Mouse (Mus musculus): ENCODE data around the gene Glis3. TPM values are rescaled to one million over a fixed set of nuclear protein-coding genes. Genes with fewer than 3 reads are reported as not detected.
A peak's percentile ranks its signal among the peaks of the same experiment; 100 is the strongest.

Glis3 gene
- polyA plus RNA-seq, 1 experiment from 2014 or later = 4.4 TPM

DNA sequence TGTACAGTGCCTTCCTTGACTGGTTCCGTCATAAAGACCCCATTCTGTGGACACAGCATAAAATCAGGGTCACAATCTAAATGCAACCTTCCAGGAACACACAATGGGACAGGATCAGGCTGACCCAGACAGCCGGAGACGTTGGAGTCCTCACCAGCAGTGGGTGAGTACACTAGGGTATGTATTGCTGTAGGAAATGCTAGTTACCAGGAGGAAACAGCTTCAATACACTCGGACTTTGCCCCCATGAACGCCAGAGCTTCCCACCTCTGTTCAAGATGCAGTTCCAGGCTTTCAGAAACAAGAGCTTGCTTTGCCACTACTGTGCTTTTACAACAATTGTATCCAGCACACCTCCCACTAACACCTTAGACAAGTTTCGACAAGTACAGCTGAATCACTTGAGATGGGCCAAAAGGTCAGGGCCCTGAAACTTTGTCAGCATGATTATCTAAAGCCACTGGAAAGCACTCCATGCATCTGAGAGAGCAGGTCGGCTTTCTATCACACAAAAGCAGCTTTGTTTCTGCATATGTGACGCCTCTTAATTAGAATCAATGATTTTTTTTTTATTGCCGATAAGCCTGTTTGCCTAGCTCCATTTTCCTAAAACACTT is 162.3 kb downstream of the Glis3 start:
- no peak overlapping the region for H3K27ac ChIP-seq (replicated peaks; ENCODE audit: low read depth, low read length)
- H3K4me3 ChIP-seq (replicated peaks; ENCODE audit: low read depth, low read length) = no peak overlapping the region
- no peak overlapping the region for H3K4me2 ChIP-seq (ENCODE audit: low read length)
- no peak overlapping the region for H3K9ac ChIP-seq (replicated peaks; ENCODE audit: low read length)
- no peaks in the 10 kb centered on the region for H3K4me1 ChIP-seq (ENCODE audit: control insufficient read depth, insufficient read depth, low read length)
- DNase-seq = no peak
- H3K27me3 ChIP-seq (ENCODE audit: control insufficient read depth, insufficient read depth, low read length) = no peaks in the 10 kb centered on the region
- 42% methylated on average over 9 of the region's 9 CpGs for WGBS
- ATAC-seq (ENCODE audit: low FRiP score, low TSS enrichment) = no peak
- no peaks in the 10 kb centered on the region for H3K36me3 ChIP-seq (ENCODE audit: control insufficient read depth, insufficient read depth, low read length)
- no peaks in the 10 kb centered on the region for H3K9me3 ChIP-seq (ENCODE audit: control insufficient read depth, low read length)

DNA sequence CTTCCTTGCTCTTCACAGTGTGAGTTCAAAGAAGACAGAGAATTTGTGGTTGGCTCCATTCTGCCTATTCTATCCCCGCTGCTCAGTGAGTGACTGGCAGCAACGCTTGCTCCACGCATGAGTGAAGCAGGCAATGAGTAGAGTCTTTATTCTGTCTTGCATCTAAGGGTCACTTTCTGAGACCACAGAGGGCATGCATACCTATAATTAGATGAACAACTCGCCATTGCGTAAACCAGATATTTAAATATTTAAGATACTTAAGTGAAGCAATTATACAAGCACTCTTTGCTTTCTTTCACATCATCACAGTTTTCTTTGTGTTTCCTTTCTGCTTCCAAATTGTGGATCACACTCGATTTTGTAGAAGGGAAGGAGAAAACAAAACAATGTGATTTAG is 163.4 kb downstream of the Glis3 start:
- 50% methylated on average over 6 of the region's 6 CpGs for WGBS
- ATAC-seq (ENCODE audit: low FRiP score, low TSS enrichment) (no peak), DNase-seq (no peak)
- no peaks in the 10 kb centered on the region for H3K4me1 ChIP-seq (ENCODE audit: control insufficient read depth, insufficient read depth, low read length)
- H3K27ac ChIP-seq (replicated peaks; ENCODE audit: low read depth, low read length) = no peak overlapping the region
- no peaks in the 10 kb centered on the region for H3K9me3 ChIP-seq (ENCODE audit: control insufficient read depth, low read length)
- no peak overlapping the region for H3K9ac ChIP-seq (replicated peaks; ENCODE audit: low read length)
- no peak overlapping the region for H3K4me3 ChIP-seq (replicated peaks; ENCODE audit: low read depth, low read length)
- H3K27me3 ChIP-seq (ENCODE audit: control insufficient read depth, insufficient read depth, low read length) = no peaks in the 10 kb centered on the region
- no peaks in the 10 kb centered on the region for H3K36me3 ChIP-seq (ENCODE audit: control insufficient read depth, insufficient read depth, low read length)
- H3K4me2 ChIP-seq (ENCODE audit: low read length) = no peak overlapping the region

DNA sequence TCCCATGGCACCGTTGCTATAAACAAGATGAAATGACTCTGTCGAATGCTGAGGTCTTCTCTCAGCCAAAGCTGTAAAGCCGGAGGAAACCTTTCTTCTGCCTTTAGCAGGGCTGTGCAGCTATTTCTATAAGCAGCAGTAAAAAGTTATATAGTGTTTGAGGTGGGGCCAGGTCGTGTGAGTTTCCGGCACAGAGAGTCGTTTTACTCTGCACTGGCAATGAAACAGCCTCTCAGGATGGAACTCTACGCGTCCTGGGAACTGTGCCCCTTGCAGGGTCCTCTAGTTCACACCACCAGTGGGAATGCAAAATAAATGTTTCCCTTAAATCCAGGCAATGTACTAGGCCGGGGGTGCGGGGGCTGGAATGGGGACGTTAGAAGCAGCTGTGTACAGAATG is 167.4 kb downstream of the Glis3 start:
- Histone ChIP-seq H3K9ac (replicated peaks; ENCODE audit: low read length) (no peak overlapping the region), H3K4me1 (ENCODE audit: control insufficient read depth, insufficient read depth, low read length) (no peaks in the 10 kb centered on the region), H3K36me3 (ENCODE audit: control insufficient read depth, insufficient read depth, low read length) (no peaks in the 10 kb centered on the region), H3K9me3 (ENCODE audit: control insufficient read depth, low read length) (no peaks in the 10 kb centered on the region), H3K27me3 (ENCODE audit: control insufficient read depth, insufficient read depth, low read length) (no peaks in the 10 kb centered on the region), H3K4me2 (ENCODE audit: low read length) (no peak overlapping the region), H3K27ac (replicated peaks; ENCODE audit: low read depth, low read length) (no peak overlapping the region), H3K4me3 (replicated peaks; ENCODE audit: low read depth, low read length) (no peak overlapping the region)
- WGBS = 85% methylated on average over 11 of the region's 11 CpGs
- ATAC-seq (ENCODE audit: low FRiP score, low TSS enrichment) (no peak), DNase-seq (no peak)

DNA sequence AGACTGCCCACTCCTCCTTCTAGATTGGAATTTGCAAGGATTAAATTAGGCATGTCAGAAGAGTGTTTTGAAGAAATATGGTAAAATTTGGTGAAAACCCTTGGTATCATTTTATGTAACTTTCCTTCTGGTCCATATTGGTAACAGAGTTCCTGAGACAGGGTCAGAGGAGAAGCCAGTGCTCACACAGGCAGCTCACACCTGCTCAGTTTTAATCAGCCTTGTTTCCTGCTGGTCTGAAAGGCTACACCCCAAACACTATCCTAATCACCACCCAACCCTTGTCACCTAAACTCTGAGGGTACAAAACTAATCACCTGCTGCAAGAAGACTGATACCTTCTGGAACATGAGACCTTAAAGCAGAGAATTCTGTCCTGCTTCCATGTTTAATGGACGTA is 168.0 kb downstream of the Glis3 start:
- WGBS = 91% methylated on average over 1 of the region's 1 CpGs
- Histone ChIP-seq H3K9me3 (ENCODE audit: control insufficient read depth, low read length) (no peaks in the 10 kb centered on the region), H3K9ac (replicated peaks; ENCODE audit: low read length) (no peak overlapping the region), H3K27ac (replicated peaks; ENCODE audit: low read depth, low read length) (no peak overlapping the region), H3K4me2 (ENCODE audit: low read length) (no peak overlapping the region), H3K27me3 (ENCODE audit: control insufficient read depth, insufficient read depth, low read length) (no peaks in the 10 kb centered on the region), H3K4me1 (ENCODE audit: control insufficient read depth, insufficient read depth, low read length) (no peaks in the 10 kb centered on the region), H3K4me3 (replicated peaks; ENCODE audit: low read depth, low read length) (no peak overlapping the region), H3K36me3 (ENCODE audit: control insufficient read depth, insufficient read depth, low read length) (no peaks in the 10 kb centered on the region)
- ATAC-seq (ENCODE audit: low FRiP score, low TSS enrichment) = no peak
- DNase-seq = no peak

DNA sequence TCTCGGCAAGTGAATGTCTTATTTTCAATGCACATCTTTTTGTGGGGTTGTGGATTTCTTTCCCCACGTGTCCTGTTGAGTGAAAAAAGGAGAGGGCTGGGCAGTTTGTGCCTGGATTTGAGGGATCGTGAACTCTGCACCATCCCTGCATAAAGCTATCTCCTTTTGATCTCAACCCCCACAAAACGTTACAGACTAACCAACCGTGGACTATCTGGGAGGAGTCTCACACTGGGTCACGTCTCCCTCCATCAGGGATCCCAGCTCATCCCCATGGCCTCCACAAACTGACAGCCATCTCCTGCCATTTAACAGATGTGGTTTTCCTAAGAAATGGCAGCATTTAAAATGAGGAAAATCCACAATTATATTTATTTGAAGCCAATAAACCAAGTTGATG is 174.5 kb downstream of the Glis3 start:
- Histone ChIP-seq H3K4me1 (ENCODE audit: control insufficient read depth, insufficient read depth, low read length) (no peaks in the 10 kb centered on the region), H3K36me3 (ENCODE audit: control insufficient read depth, insufficient read depth, low read length) (no peaks in the 10 kb centered on the region), H3K9me3 (ENCODE audit: control insufficient read depth, low read length) (no peaks in the 10 kb centered on the region), H3K27ac (replicated peaks; ENCODE audit: low read depth, low read length) (no peak overlapping the region), H3K27me3 (ENCODE audit: control insufficient read depth, insufficient read depth, low read length) (no peaks in the 10 kb centered on the region), H3K4me3 (replicated peaks; ENCODE audit: low read depth, low read length) (no peak overlapping the region), H3K9ac (replicated peaks; ENCODE audit: low read length) (no peak overlapping the region), H3K4me2 (ENCODE audit: low read length) (no peak overlapping the region)
- no peak for ATAC-seq (ENCODE audit: low FRiP score, low TSS enrichment)
- DNase-seq = no peak
- 27% methylated on average over 6 of the region's 6 CpGs for WGBS

DNA sequence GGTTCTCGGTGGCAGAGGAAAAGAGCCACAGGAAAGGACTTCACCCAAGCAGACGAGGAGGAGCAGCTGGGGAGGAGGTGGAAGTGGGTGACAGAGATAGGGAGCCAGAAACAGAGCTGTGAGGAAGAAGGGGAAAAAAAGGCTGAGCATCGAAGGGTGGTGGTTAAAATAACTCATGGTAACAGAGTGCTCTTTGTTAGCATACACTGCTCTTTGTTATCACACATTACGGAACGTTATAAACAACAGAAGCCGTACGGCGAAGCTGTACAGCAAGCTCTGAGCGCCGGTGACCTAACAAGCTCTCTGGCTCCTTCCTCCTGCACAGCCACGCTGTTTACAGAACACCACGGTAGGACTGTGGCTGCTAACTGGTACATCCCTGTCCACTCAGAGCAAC is 176.9 kb downstream of the Glis3 start:
- Histone ChIP-seq H3K4me1 (ENCODE audit: control insufficient read depth, insufficient read depth, low read length) (no peaks in the 10 kb centered on the region), H3K27me3 (ENCODE audit: control insufficient read depth, insufficient read depth, low read length) (no peaks in the 10 kb centered on the region), H3K4me2 (ENCODE audit: low read length) (no peak overlapping the region), H3K9ac (replicated peaks; ENCODE audit: low read length) (no peak overlapping the region), H3K4me3 (replicated peaks; ENCODE audit: low read depth, low read length) (no peak overlapping the region), H3K9me3 (ENCODE audit: control insufficient read depth, low read length) (no peaks in the 10 kb centered on the region), H3K27ac (replicated peaks; ENCODE audit: low read depth, low read length) (no peak overlapping the region), H3K36me3 (ENCODE audit: control insufficient read depth, insufficient read depth, low read length) (no peaks in the 10 kb centered on the region)
- ATAC-seq (ENCODE audit: low FRiP score, low TSS enrichment) (no peak), DNase-seq (no peak)
- WGBS = 82% methylated on average over 12 of the region's 12 CpGs

DNA sequence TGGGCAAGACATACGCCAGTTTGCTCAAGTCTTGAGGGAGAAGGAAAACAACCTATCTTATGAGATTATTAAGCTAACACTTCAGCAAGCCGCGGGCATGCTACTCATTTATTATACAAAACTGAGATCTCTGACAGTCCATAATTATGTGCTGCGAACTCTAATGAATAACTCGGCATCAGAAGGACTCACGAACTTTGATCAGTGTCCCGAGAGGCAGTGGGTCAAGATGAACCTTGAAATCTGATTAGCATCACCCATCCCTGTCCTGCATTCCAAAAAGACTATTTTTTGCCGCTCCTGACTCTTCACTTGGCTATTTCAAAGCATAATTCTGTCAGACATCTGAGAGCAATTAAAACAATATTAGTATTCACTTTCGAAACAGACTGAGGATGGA is 178.9 kb downstream of the Glis3 start:
- H3K4me2 ChIP-seq (ENCODE audit: low read length) = no peak overlapping the region

DNA sequence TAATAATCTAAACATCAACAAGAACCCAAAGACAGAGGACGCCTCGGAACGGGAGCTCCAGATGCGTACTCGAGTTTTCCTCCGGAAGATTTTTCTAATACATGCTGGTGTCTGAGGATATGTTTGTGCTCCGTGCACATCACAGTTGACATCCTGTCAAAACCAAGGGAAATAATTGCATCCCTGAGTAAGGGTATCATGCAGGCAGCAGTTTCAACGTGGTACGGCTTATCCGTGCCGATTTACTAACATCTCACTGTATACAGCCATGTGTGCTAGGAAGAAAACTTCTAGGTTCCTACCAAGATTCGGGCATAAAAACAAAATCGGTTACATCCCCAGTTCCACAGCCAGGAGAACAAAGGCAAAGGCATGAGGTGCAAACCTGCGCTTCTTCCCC is 179.4 kb downstream of the Glis3 start:
- H3K9me3 ChIP-seq (ENCODE audit: control insufficient read depth, low read length) = no peaks in the 10 kb centered on the region
- DNase-seq (peak; percentile 40), ATAC-seq (ENCODE audit: low FRiP score, low TSS enrichment) (no peak)
- 0 out of 2 replicates have a peak overlapping the region, but pooled peaks have one; percentile 9 for H3K27ac ChIP-seq (replicated peaks; ENCODE audit: low read depth, low read length)
- no peak overlapping the region for H3K4me2 ChIP-seq (ENCODE audit: low read length)
- H3K27me3 ChIP-seq (ENCODE audit: control insufficient read depth, insufficient read depth, low read length) = no peaks in the 10 kb centered on the region
- 73% methylated on average over 14 of the region's 14 CpGs for WGBS
- H3K36me3 ChIP-seq (ENCODE audit: control insufficient read depth, insufficient read depth, low read length) = no peaks in the 10 kb centered on the region
- 0 out of 2 replicates have a peak, but pooled peaks cover 4% of the 10 kb centered on the region for H3K4me1 ChIP-seq (ENCODE audit: control insufficient read depth, insufficient read depth, low read length)
- no peak overlapping the region for H3K9ac ChIP-seq (replicated peaks; ENCODE audit: low read length)
- H3K4me3 ChIP-seq (replicated peaks; ENCODE audit: low read depth, low read length) = no peak overlapping the region

More for the DNA sequence above, 178.9 kb downstream of the Glis3 start:
- ATAC-seq (ENCODE audit: low FRiP score, low TSS enrichment) (no peak), DNase-seq (peak; percentile 68)
- no peak overlapping the region for H3K4me3 ChIP-seq (replicated peaks; ENCODE audit: low read depth, low read length)
- no peaks in the 10 kb centered on the region for H3K9me3 ChIP-seq (ENCODE audit: control insufficient read depth, low read length)
- H3K27me3 ChIP-seq (ENCODE audit: control insufficient read depth, insufficient read depth, low read length) = no peaks in the 10 kb centered on the region
- H3K4me1 ChIP-seq (ENCODE audit: control insufficient read depth, insufficient read depth, low read length) = 0 out of 2 replicates have a peak, but pooled peaks cover 4% of the 10 kb centered on the region
- no peak overlapping the region for H3K27ac ChIP-seq (replicated peaks; ENCODE audit: low read depth, low read length)
- no peaks in the 10 kb centered on the region for H3K36me3 ChIP-seq (ENCODE audit: control insufficient read depth, insufficient read depth, low read length)
- WGBS = 33% methylated on average over 9 of the region's 9 CpGs
- no peak overlapping the region for H3K9ac ChIP-seq (replicated peaks; ENCODE audit: low read length)

DNA sequence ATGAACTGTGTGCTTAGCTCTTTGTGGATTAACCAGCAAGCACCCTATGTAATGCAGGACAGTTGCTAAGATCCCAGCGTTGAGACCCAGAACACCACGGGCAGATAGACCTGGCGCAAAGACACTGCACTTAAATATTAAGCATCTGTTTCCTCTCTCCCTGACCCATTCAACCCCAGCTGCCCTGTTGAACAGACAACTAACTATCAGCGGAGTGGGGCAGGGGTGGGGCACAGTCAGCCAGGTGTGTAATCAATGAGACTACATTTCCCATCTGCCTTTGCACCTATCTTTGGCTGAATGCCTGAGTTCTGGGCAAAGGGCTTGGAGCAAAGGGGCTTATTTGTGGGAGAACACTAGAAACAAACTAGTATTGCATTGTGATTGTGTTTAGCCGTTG is 180.1 kb downstream of the Glis3 start:
- Histone ChIP-seq H3K27ac (replicated peaks; ENCODE audit: low read depth, low read length) (no peak overlapping the region), H3K4me1 (ENCODE audit: control insufficient read depth, insufficient read depth, low read length) (0 out of 2 replicates have a peak, but pooled peaks cover 4% of the 10 kb centered on the region), H3K4me3 (replicated peaks; ENCODE audit: low read depth, low read length) (no peak overlapping the region), H3K36me3 (ENCODE audit: control insufficient read depth, insufficient read depth, low read length) (no peaks in the 10 kb centered on the region), H3K27me3 (ENCODE audit: control insufficient read depth, insufficient read depth, low read length) (no peaks in the 10 kb centered on the region), H3K9ac (replicated peaks; ENCODE audit: low read length) (no peak overlapping the region), H3K9me3 (ENCODE audit: control insufficient read depth, low read length) (no peaks in the 10 kb centered on the region), H3K4me2 (ENCODE audit: low read length) (no peak overlapping the region)
- ATAC-seq (ENCODE audit: low FRiP score, low TSS enrichment) (no peak), DNase-seq (no peak)
- 91% methylated on average over 5 of the region's 5 CpGs for WGBS

Measured in midbrain, embryonic 14.5 days (tissue).